In genomic region chr2:162966734-162967133, GRCm38 (mm10) we compare ENCODE assay signal across 23 mouse cellular contexts. TPM values are rescaled to one million over a fixed set of nuclear protein-coding genes. Genes with fewer than 3 reads are reported as not detected.
DNase-seq lines count a peak whose midpoint lies in the region; ATAC-seq and TF ChIP-seq lines count a peak whose summit lies in the region.
"Had no signal": no experiment of that assay in that cellular context is flagged by ENCODE, and none has a peak within 500 bp of the region (broad histone marks: within the 10 kb centered on the region; RNA-seq: fewer than 3 reads in every experiment).

No protein-coding gene starts in this region.

- no peak for TF ChIP-seq CTCF in gastrocnemius, adult 2 months (IDR thresholded peaks at IDR 0.05)

- H3K27ac ChIP-seq in gastrocnemius, adult 2 months = no peak overlapping the region

- intact Hi-C loops in gastrocnemius, adult 2 months (cut with DNase I) = loop anchor here (5.0 kb wide), 1 partner anchor 36 kb away; no protein-coding TSS in a partner anchor

- DNase-seq in gastrocnemius, adult 2 months = no peak
- no peak for DNase-seq in c-Kit-positive CD71-positive TER-119-positive erythroid progenitor cells, embryonic 14.5 days (ENCODE audit: low spot score)
- DNase-seq in B cell, adult 2 months = no peak
- DNase-seq: adrenal gland, adult 2 months; adrenal gland, adult 8-10 months; adrenal gland, postnatal 10 days; adrenal gland, postnatal 14 days; adrenal gland, postnatal 25 days; adrenal gland, postnatal 36 days; cerebellum, adult 11 months; cerebellum, adult 11-12 months; cerebellum, adult 18-20 months; cerebellum, adult 2 months; cerebellum, adult 8-10 months had no signal

- peak; percentile 41; the same call in 1 of the 2 replicates for ATAC-seq in granulocyte monocyte progenitor cell, adult 5-6 weeks (replicated peaks; ENCODE audit: poor library complexity, severe bottlenecking)
- ATAC-seq in megakaryocyte, adult 5-6 weeks (ENCODE audit: poor library complexity, severe bottlenecking) = peak; percentile 55
- ATAC-seq in megakaryocyte progenitor cell, adult 5-6 weeks (replicated peaks; ENCODE audit: poor library complexity) = peak; percentile 52
- ATAC-seq: activated CD4-positive, CD25-positive, alpha-beta regulatory T cell, adult 4 months; CD4-positive, CD25-positive, alpha-beta regulatory T cell, adult 4 months; Patski had no signal

- H3K4me3 ChIP-seq in gastrocnemius, adult 2 months = no peak overlapping the region

RNA-seq across cellular contexts. Expression of gene Sgk2, which starts 20.4 kb away (rescaled TPM):
- total RNA-seq in granulocyte monocyte progenitor cell, adult 5-6 weeks (2014; fragmentation: Nextera tagmentation) = not detected in 2 replicates
- not detected in 2 replicates for total RNA-seq in granulocyte monocyte progenitor cell, adult 5-6 weeks (2017)
- total RNA-seq in megakaryocyte, adult 5-6 weeks (2015) = not detected in 2 replicates
- not detected in 2 replicates for total RNA-seq in megakaryocyte, adult 5-6 weeks (2017)
- not detected in 2 replicates for total RNA-seq in megakaryocyte progenitor cell, adult 5-6 weeks (2015)
- not detected in 2 replicates for total RNA-seq in megakaryocyte progenitor cell, adult 5-6 weeks (2017)
- not detected for total RNA-seq in gastrocnemius, adult 2 months (2021)
- total RNA-seq: CH12.LX, G1E, MEL had no signal

RNA-seq across cellular contexts. Expression of gene L3mbtl1, which starts 23.5 kb away (rescaled TPM):
- total RNA-seq in granulocyte monocyte progenitor cell, adult 5-6 weeks (2014; fragmentation: Nextera tagmentation) = not detected in 2 replicates
- total RNA-seq in granulocyte monocyte progenitor cell, adult 5-6 weeks (2017) = not detected in 2 replicates
- total RNA-seq in megakaryocyte, adult 5-6 weeks (2015) = 0.04 and 0.27 TPM in 2 replicates
- total RNA-seq in megakaryocyte, adult 5-6 weeks (2017) = 0.16 TPM in 1 of 2 replicates, not detected in the other
- not detected in 2 replicates for total RNA-seq in megakaryocyte progenitor cell, adult 5-6 weeks (2015)
- total RNA-seq in megakaryocyte progenitor cell, adult 5-6 weeks (2017) = not detected in 2 replicates
- not detected for total RNA-seq in gastrocnemius, adult 2 months (2021)
- total RNA-seq: adrenal gland, postnatal 36 days; CH12.LX; G1E had no signal

RNA-seq across cellular contexts. Expression of gene Srsf6, which starts 35.4 kb away (rescaled TPM):
- 240 and 262 TPM in 2 replicates for total RNA-seq in granulocyte monocyte progenitor cell, adult 5-6 weeks (2014; fragmentation: Nextera tagmentation)
- total RNA-seq in granulocyte monocyte progenitor cell, adult 5-6 weeks (2017) = 224 and 259 TPM in 2 replicates
- 118 and 120 TPM in 2 replicates for total RNA-seq in megakaryocyte, adult 5-6 weeks (2015)
- 111 and 123 TPM in 2 replicates for total RNA-seq in megakaryocyte, adult 5-6 weeks (2017)
- total RNA-seq in megakaryocyte progenitor cell, adult 5-6 weeks (2015) = 239 and 254 TPM in 2 replicates
- 221 and 260 TPM in 2 replicates for total RNA-seq in megakaryocyte progenitor cell, adult 5-6 weeks (2017)
- 10 to 100 TPM; 45.6 to 46.1 TPM for total RNA-seq in gastrocnemius, adult 2 months (2021)

RNA-seq across cellular contexts. Expression of gene Ift52, which starts 50.4 kb away (rescaled TPM):
- total RNA-seq in granulocyte monocyte progenitor cell, adult 5-6 weeks (2014; fragmentation: Nextera tagmentation) = 39.4 and 42.5 TPM in 2 replicates
- 19.9 and 23.8 TPM in 2 replicates for total RNA-seq in granulocyte monocyte progenitor cell, adult 5-6 weeks (2017)
- 23.9 and 28.0 TPM in 2 replicates for total RNA-seq in megakaryocyte, adult 5-6 weeks (2015)
- total RNA-seq in megakaryocyte, adult 5-6 weeks (2017) = 11.9 and 17.2 TPM in 2 replicates
- total RNA-seq in megakaryocyte progenitor cell, adult 5-6 weeks (2015) = 31.8 and 41.2 TPM in 2 replicates
- total RNA-seq in megakaryocyte progenitor cell, adult 5-6 weeks (2017) = 13.5 and 28.3 TPM in 2 replicates
- 10 to 100 TPM; 13.2 to 15.1 TPM for total RNA-seq in gastrocnemius, adult 2 months (2021)
